Mouse (Mus musculus): ENCODE measurements around the gene Rps6ka1.
"Not testable (repeated sequence)": the region's sequence is repeated elsewhere in the genome, so short reads cannot be mapped to it uniquely, and the experiment has no call there.

The Rps6ka1 gene

GRCm38 (mm10) chr4:133887672-133888453, at the start of gene Rps6ka1:
Gene Rps6ka1 (minus strand): TSS chr4:133887797.
- DNase-seq (ENCODE audit: extremely low spot score, low read depth, low spot score): peak; percentile 31

GRCm38 (mm10) chr4:133931785-133932184, 44.2 kb upstream of the Rps6ka1 start:
- no peak for DNase-seq (ENCODE audit: extremely low spot score, low read depth, low spot score)

- no peak for DNase-seq (ENCODE audit: extremely low spot score, low read depth, low spot score)
These were observed 43.8 kb upstream of the Rps6ka1 start for GRCm38 (mm10) chr4:133931349-133931748.

GRCm38 (mm10) chr4:133929278-133929670, 41.7 kb upstream of the Rps6ka1 start:
- DNase-seq (ENCODE audit: extremely low spot score, low read depth, low spot score): no peak

- no peak for DNase-seq (ENCODE audit: extremely low spot score, low read depth, low spot score)
These were observed 41.1 kb upstream of the Rps6ka1 start for GRCm38 (mm10) chr4:133928576-133929277.

- no peak for DNase-seq (ENCODE audit: extremely low spot score, low read depth, low spot score)
These were observed 37.6 kb upstream of the Rps6ka1 start for GRCm38 (mm10) chr4:133925204-133925603.

- no peak for DNase-seq (ENCODE audit: extremely low spot score, low read depth, low spot score)
These were observed 36.1 kb upstream of the Rps6ka1 start for GRCm38 (mm10) chr4:133923743-133924142.

- DNase-seq (ENCODE audit: extremely low spot score, low read depth, low spot score): not testable (repeated sequence)
These were observed 30.7 kb upstream of the Rps6ka1 start for GRCm38 (mm10) chr4:133918093-133918825.

- DNase-seq (ENCODE audit: extremely low spot score, low read depth, low spot score): no peak
These were observed 24.4 kb upstream of the Rps6ka1 start for GRCm38 (mm10) chr4:133911983-133912382.

- DNase-seq (ENCODE audit: extremely low spot score, low read depth, low spot score): peak; percentile 82
These were observed 22.9 kb upstream of the Rps6ka1 start for GRCm38 (mm10) chr4:133910236-133911211.

GRCm38 (mm10) chr4:133908051-133908450, 20.5 kb upstream of the Rps6ka1 start:
- no peak for DNase-seq (ENCODE audit: extremely low spot score, low read depth, low spot score)

- no peak for DNase-seq (ENCODE audit: extremely low spot score, low read depth, low spot score)
These were observed 19.5 kb upstream of the Rps6ka1 start for GRCm38 (mm10) chr4:133907086-133907485.

GRCm38 (mm10) chr4:133906336-133906735, 18.7 kb upstream of the Rps6ka1 start:
- DNase-seq (ENCODE audit: extremely low spot score, low read depth, low spot score): not testable (repeated sequence)

GRCm38 (mm10) chr4:133905167-133905566, 17.6 kb upstream of the Rps6ka1 start:
- DNase-seq (ENCODE audit: extremely low spot score, low read depth, low spot score): no peak

- DNase-seq (ENCODE audit: extremely low spot score, low read depth, low spot score): no peak
These were observed 16.7 kb upstream of the Rps6ka1 start for GRCm38 (mm10) chr4:133904326-133904725.

- DNase-seq (ENCODE audit: extremely low spot score, low read depth, low spot score): no peak
These were observed 15.8 kb upstream of the Rps6ka1 start for GRCm38 (mm10) chr4:133903372-133903771.

- DNase-seq (ENCODE audit: extremely low spot score, low read depth, low spot score): no peak
These were observed 14.9 kb upstream of the Rps6ka1 start for GRCm38 (mm10) chr4:133902510-133902909.

GRCm38 (mm10) chr4:133900887-133901286, 13.3 kb upstream of the Rps6ka1 start:
- no peak for DNase-seq (ENCODE audit: extremely low spot score, low read depth, low spot score)

- no peak for DNase-seq (ENCODE audit: extremely low spot score, low read depth, low spot score)
These were observed 12.8 kb upstream of the Rps6ka1 start for GRCm38 (mm10) chr4:133900352-133900751.

- DNase-seq (ENCODE audit: extremely low spot score, low read depth, low spot score): no peak
These were observed 11.7 kb upstream of the Rps6ka1 start for GRCm38 (mm10) chr4:133899241-133899800.

Data from hindlimb bud, embryonic 11.5 days (tissue).